8 mouse cellular contexts compared by ENCODE assay signal in the genomic region with DNA sequence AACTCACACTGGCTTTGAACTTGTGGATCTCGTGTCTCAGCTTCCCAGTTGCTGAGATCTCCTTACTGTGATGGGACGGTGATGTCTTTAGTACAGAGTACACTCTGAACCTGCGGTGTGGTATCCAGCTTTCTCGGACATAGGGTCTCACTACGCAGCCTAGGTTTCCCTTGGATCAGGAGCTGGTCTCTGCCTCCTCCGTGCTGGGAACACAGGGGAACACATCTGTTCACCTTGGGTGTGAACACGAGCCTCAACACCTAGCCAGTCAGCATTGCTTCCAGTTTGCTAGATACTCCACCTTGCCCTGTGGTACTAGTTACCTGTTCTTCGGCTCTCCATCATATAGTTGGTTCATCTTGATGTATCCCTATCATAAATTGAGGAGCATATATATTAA. TPM values are rescaled to one million over a fixed set of nuclear protein-coding genes. Genes with fewer than 3 reads are reported as not detected.
DNase-seq lines count a peak whose midpoint lies in the region; ATAC-seq and TF ChIP-seq lines count a peak whose summit lies in the region.

No protein-coding gene starts in this region.

- no peaks in the 10 kb centered on the region for H3K9me3 ChIP-seq in liver, embryonic 13.5 days (replicated peaks)

- H3K4me3 ChIP-seq in testis, adult 2 months (ENCODE audit: control insufficient read depth, low read depth, low read length) = peak overlapping the region; percentile 8; the same call in 1 of the 2 replicates
- peak overlapping the region; percentile 66 for H3K4me3 ChIP-seq in liver, embryonic 13.5 days (replicated peaks)

- ATAC-seq in liver, embryonic 13.5 days (ENCODE audit: low read depth) = no peak

- no peak for TF ChIP-seq POLR2A in testis, adult 2 months (IDR thresholded peaks at IDR 0.05; ENCODE audit: control insufficient read depth, low read depth, low read length)

- no peak overlapping the region for H3K27ac ChIP-seq in testis, adult 2 months (ENCODE audit: control insufficient read depth, insufficient read depth, low read depth, low read length)
- H3K27ac ChIP-seq in liver, embryonic 13.5 days = no peak overlapping the region

- TF ChIP-seq CTCF in testis, adult 2 months (IDR thresholded peaks at IDR 0.05; ENCODE audit: control insufficient read depth, insufficient read depth, insufficient replicate concordance, low read depth, low read length) = no peak

- peaks cover 7% of the 10 kb centered on the region for H3K4me1 ChIP-seq in testis, adult 2 months (ENCODE audit: control insufficient read depth, insufficient read depth, low read length)
- peaks cover 5% of the 10 kb centered on the region for H3K4me1 ChIP-seq in liver, embryonic 13.5 days (replicated peaks)

- peak overlapping the region; percentile 74 for H3K4me2 ChIP-seq in liver, embryonic 13.5 days

- no peaks in the 10 kb centered on the region for H3K27me3 ChIP-seq in testis, adult 2 months (ENCODE audit: control insufficient read depth, insufficient read depth, low read length)
- no peaks in the 10 kb centered on the region for H3K27me3 ChIP-seq in liver, embryonic 13.5 days

- H3K36me3 ChIP-seq in testis, adult 2 months (ENCODE audit: control insufficient read depth, insufficient read depth, low read length) = no peaks in the 10 kb centered on the region
- peaks cover 8% of the 10 kb centered on the region for H3K36me3 ChIP-seq in liver, embryonic 13.5 days

- DNase-seq in cerebellum, adult 9-11 months = peak; percentile 20
- DNase-seq in cerebellum, postnatal 36 days = no peak
- no peak for DNase-seq in testis, postnatal 14 days (ENCODE audit: low spot score)
- no peak for DNase-seq in liver, embryonic 13.5 days
- DNase-seq in adrenal gland, postnatal 36 days = no peak
- DNase-seq in right cerebral cortex, adult 18-20 months = no peak
- DNase-seq in ovary, postnatal 36 days (ENCODE audit: low spot score) = no peak

- WGBS in liver, embryonic 13.5 days (ENCODE audit: insufficient replicate concordance) = 85% methylated on average over 8 of the region's 8 CpGs

- peak overlapping the region; percentile 78 for H3K9ac ChIP-seq in liver, embryonic 13.5 days

RNA-seq across cellular contexts. Expression of gene Cbr4, which starts 1.1 kb away (rescaled TPM):
- 10.1 and 15.1 TPM in 2 replicates for polyA plus RNA-seq in testis, adult 2 months (2012; rRNA removed)
- 21.6 and 21.9 TPM in 2 replicates for polyA plus RNA-seq in liver, embryonic 13.5 days (2015; fragmentation: Nextera tagmentation; extraction: Ambion mirVana)
- 10 to 100 TPM; 45.1 to 57.9 TPM for total RNA-seq in adrenal gland, postnatal 36 days (2021)
